Mouse (Mus musculus): Measurements from ENCODE around the gene Elmsan1. TPM values are rescaled to one million over a fixed set of nuclear protein-coding genes. Genes with fewer than 3 reads are reported as not detected.

The Elmsan1 gene
- polyA plus RNA-seq, 1 experiment: 28.3 TPM

GRCm38 (mm10) chr12:84163133-84163532, 55.5 kb downstream of the Elmsan1 start:
- TF ChIP-seq POLR2A (IDR thresholded peaks at IDR 0.05; ENCODE audit: insufficient read depth, low read length) (no peak), EP300 (IDR thresholded peaks at IDR 0.05; ENCODE audit: insufficient read depth, low read depth, low read length) (no peak), CTCF (IDR thresholded peaks at IDR 0.05; ENCODE audit: low read depth, low read length) (peak; percentile 79)
- H3K27me3 ChIP-seq (ENCODE audit: control insufficient read depth, insufficient read depth, low read length, poor library complexity, severe bottlenecking): no peaks in the 10 kb centered on the region
- peaks cover 13% of the 10 kb centered on the region for H3K36me3 ChIP-seq (ENCODE audit: control insufficient read depth, insufficient read depth, low read length, poor library complexity, severe bottlenecking)
- no peak overlapping the region for H3K4me3 ChIP-seq (ENCODE audit: low read depth, low read length)
- no peaks in the 10 kb centered on the region for H3K4me1 ChIP-seq (ENCODE audit: control insufficient read depth, insufficient read depth, low read length)
- no peak overlapping the region for H3K9ac ChIP-seq (ENCODE audit: low read depth, poor library complexity, severe bottlenecking)
- H3K9me3 ChIP-seq (replicated peaks; ENCODE audit: control insufficient read depth, insufficient read depth, low read length, poor library complexity, severe bottlenecking): no peaks in the 10 kb centered on the region
- H3K27ac ChIP-seq (ENCODE audit: insufficient read depth, low read length): no peak overlapping the region; the same call in 1 of the 2 replicates

- H3K27me3 ChIP-seq (ENCODE audit: control insufficient read depth, insufficient read depth, low read length, poor library complexity, severe bottlenecking): no peaks in the 10 kb centered on the region
- H3K4me3 ChIP-seq (ENCODE audit: low read depth, low read length): peak overlapping the region; percentile 9; the same call in 1 of the 2 replicates
- H3K9ac ChIP-seq (ENCODE audit: low read depth, poor library complexity, severe bottlenecking): peak overlapping the region; percentile 44
- no peaks in the 10 kb centered on the region for H3K9me3 ChIP-seq (replicated peaks; ENCODE audit: control insufficient read depth, insufficient read depth, low read length, poor library complexity, severe bottlenecking)
- peaks cover 18% of the 10 kb centered on the region for H3K36me3 ChIP-seq (ENCODE audit: control insufficient read depth, insufficient read depth, low read length, poor library complexity, severe bottlenecking)
- H3K27ac ChIP-seq (ENCODE audit: insufficient read depth, low read length): peak overlapping the region; percentile 63
- TF ChIP-seq CTCF (IDR thresholded peaks at IDR 0.05; ENCODE audit: low read depth, low read length): peak; percentile 66
- TF ChIP-seq EP300 (IDR thresholded peaks at IDR 0.05; ENCODE audit: insufficient read depth, low read depth, low read length): no peak
- TF ChIP-seq POLR2A (IDR thresholded peaks at IDR 0.05; ENCODE audit: insufficient read depth, low read length): no peak
- H3K4me1 ChIP-seq (ENCODE audit: control insufficient read depth, insufficient read depth, low read length): no peaks in the 10 kb centered on the region
These were observed 56.9 kb downstream of the Elmsan1 start for GRCm38 (mm10) chr12:84161616-84162433.

DNA sequence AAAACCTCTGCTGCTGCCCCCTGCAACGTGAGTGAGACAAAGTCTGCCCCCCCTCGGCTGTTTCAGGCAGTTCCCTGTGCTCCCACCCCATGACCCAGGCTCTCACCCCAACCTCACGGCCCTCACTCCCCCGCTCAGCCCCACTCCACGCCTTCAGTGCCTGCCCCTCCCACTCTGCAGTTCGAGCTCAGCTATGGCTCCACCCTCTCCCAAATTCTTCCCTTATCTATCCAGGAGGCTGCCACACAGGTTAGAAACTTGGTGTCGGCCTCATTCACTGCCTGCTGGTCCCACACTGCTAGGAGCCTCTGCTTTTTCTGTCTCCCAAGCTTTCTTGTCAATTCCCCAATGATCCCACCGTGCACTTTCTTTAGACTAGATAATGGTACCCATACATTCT, 57.6 kb downstream of the Elmsan1 start:
- Histone ChIP-seq H3K27ac (ENCODE audit: insufficient read depth, low read length) (no peak overlapping the region), H3K4me3 (ENCODE audit: low read depth, low read length) (no peak overlapping the region), H3K9ac (ENCODE audit: low read depth, poor library complexity, severe bottlenecking) (no peak overlapping the region), H3K4me1 (ENCODE audit: control insufficient read depth, insufficient read depth, low read length) (no peaks in the 10 kb centered on the region), H3K9me3 (replicated peaks; ENCODE audit: control insufficient read depth, insufficient read depth, low read length, poor library complexity, severe bottlenecking) (no peaks in the 10 kb centered on the region), H3K27me3 (ENCODE audit: control insufficient read depth, insufficient read depth, low read length, poor library complexity, severe bottlenecking) (no peaks in the 10 kb centered on the region), H3K36me3 (ENCODE audit: control insufficient read depth, insufficient read depth, low read length, poor library complexity, severe bottlenecking) (peaks cover 24% of the 10 kb centered on the region)
- no peak for TF ChIP-seq EP300 (IDR thresholded peaks at IDR 0.05; ENCODE audit: insufficient read depth, low read depth, low read length)
- TF ChIP-seq CTCF (IDR thresholded peaks at IDR 0.05; ENCODE audit: low read depth, low read length): peak; percentile 1

DNA sequence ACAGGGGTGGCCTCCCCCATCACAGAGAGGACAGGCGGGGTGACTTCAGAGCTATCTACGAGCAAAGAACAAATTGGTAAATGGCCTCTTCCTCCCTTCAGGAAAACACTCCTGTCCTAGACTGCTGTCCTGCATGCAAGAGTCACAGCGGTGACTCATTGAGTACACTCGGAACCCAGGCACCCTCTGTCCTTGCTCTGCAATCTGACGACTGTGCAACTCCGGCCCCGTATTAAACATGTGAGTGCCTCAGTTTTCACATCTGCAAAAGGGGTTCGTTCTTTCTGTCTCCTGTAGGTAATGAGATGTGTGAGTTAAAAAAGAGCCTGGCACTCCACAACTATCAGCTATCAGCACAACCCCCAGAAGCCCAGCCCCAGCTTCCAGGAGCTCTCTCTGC, 58.2 kb downstream of the Elmsan1 start:
- Histone ChIP-seq H3K4me3 (ENCODE audit: low read depth, low read length) (no peak overlapping the region), H3K27me3 (ENCODE audit: control insufficient read depth, insufficient read depth, low read length, poor library complexity, severe bottlenecking) (no peaks in the 10 kb centered on the region), H3K9ac (ENCODE audit: low read depth, poor library complexity, severe bottlenecking) (no peak overlapping the region), H3K4me1 (ENCODE audit: control insufficient read depth, insufficient read depth, low read length) (no peaks in the 10 kb centered on the region), H3K9me3 (replicated peaks; ENCODE audit: control insufficient read depth, insufficient read depth, low read length, poor library complexity, severe bottlenecking) (no peaks in the 10 kb centered on the region), H3K27ac (ENCODE audit: insufficient read depth, low read length) (no peak overlapping the region), H3K36me3 (ENCODE audit: control insufficient read depth, insufficient read depth, low read length, poor library complexity, severe bottlenecking) (peaks cover 26% of the 10 kb centered on the region)
- no peak for TF ChIP-seq CTCF (IDR thresholded peaks at IDR 0.05; ENCODE audit: low read depth, low read length)
- TF ChIP-seq POLR2A (IDR thresholded peaks at IDR 0.05; ENCODE audit: insufficient read depth, low read length): no peak
- no peak for TF ChIP-seq EP300 (IDR thresholded peaks at IDR 0.05; ENCODE audit: insufficient read depth, low read depth, low read length)

DNA sequence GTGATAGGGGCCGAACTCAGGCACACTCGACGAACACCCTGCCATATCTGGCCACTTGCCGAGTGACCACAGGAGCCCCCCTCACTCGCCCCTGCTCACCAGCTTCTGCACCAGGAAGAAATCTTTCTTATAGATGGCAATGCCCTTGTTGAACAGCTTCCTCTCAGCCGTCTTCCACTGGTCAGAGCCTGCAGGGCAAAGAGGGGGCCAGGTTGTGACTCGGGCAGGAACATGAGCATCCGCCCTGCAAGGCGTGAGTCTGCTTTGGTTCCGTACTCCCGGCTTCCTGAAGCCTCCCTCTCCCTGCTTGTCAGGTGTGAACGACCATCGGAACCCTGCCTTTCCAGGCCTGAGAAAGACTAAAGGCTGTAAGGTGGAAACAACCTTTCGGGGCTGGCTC, 60.5 kb downstream of the Elmsan1 start:
- no peaks in the 10 kb centered on the region for H3K4me1 ChIP-seq (ENCODE audit: control insufficient read depth, insufficient read depth, low read length)
- H3K9ac ChIP-seq (ENCODE audit: low read depth, poor library complexity, severe bottlenecking): no peak overlapping the region
- no peaks in the 10 kb centered on the region for H3K27me3 ChIP-seq (ENCODE audit: control insufficient read depth, insufficient read depth, low read length, poor library complexity, severe bottlenecking)
- H3K27ac ChIP-seq (ENCODE audit: insufficient read depth, low read length): no peak overlapping the region
- H3K36me3 ChIP-seq (ENCODE audit: control insufficient read depth, insufficient read depth, low read length, poor library complexity, severe bottlenecking): peaks cover 26% of the 10 kb centered on the region
- no peak overlapping the region for H3K4me3 ChIP-seq (ENCODE audit: low read depth, low read length)
- no peaks in the 10 kb centered on the region for H3K9me3 ChIP-seq (replicated peaks; ENCODE audit: control insufficient read depth, insufficient read depth, low read length, poor library complexity, severe bottlenecking)
- no peak for TF ChIP-seq CTCF (IDR thresholded peaks at IDR 0.05; ENCODE audit: low read depth, low read length)
- TF ChIP-seq POLR2A (IDR thresholded peaks at IDR 0.05; ENCODE audit: insufficient read depth, low read length): no peak
- TF ChIP-seq EP300 (IDR thresholded peaks at IDR 0.05; ENCODE audit: insufficient read depth, low read depth, low read length): no peak

- H3K9ac ChIP-seq (ENCODE audit: low read depth, poor library complexity, severe bottlenecking): no peak overlapping the region
- TF ChIP-seq CTCF (IDR thresholded peaks at IDR 0.05; ENCODE audit: low read depth, low read length): no peak
- no peak for TF ChIP-seq EP300 (IDR thresholded peaks at IDR 0.05; ENCODE audit: insufficient read depth, low read depth, low read length)
- TF ChIP-seq POLR2A (IDR thresholded peaks at IDR 0.05; ENCODE audit: insufficient read depth, low read length): no peak
- peaks cover 2% of the 10 kb centered on the region for H3K4me1 ChIP-seq (ENCODE audit: control insufficient read depth, insufficient read depth, low read length)
- H3K9me3 ChIP-seq (replicated peaks; ENCODE audit: control insufficient read depth, insufficient read depth, low read length, poor library complexity, severe bottlenecking): no peaks in the 10 kb centered on the region
- H3K36me3 ChIP-seq (ENCODE audit: control insufficient read depth, insufficient read depth, low read length, poor library complexity, severe bottlenecking): peaks cover 35% of the 10 kb centered on the region
- H3K4me3 ChIP-seq (ENCODE audit: low read depth, low read length): no peak overlapping the region
- H3K27me3 ChIP-seq (ENCODE audit: control insufficient read depth, insufficient read depth, low read length, poor library complexity, severe bottlenecking): no peaks in the 10 kb centered on the region
- H3K27ac ChIP-seq (ENCODE audit: insufficient read depth, low read length): no peak overlapping the region
These were observed 62.5 kb downstream of the Elmsan1 start for GRCm38 (mm10) chr12:84156210-84156609.

Data from ES-Bruce4 (cell line).